Comparison of ENCODE assay signal across 26 mouse cellular contexts in the genomic region with DNA sequence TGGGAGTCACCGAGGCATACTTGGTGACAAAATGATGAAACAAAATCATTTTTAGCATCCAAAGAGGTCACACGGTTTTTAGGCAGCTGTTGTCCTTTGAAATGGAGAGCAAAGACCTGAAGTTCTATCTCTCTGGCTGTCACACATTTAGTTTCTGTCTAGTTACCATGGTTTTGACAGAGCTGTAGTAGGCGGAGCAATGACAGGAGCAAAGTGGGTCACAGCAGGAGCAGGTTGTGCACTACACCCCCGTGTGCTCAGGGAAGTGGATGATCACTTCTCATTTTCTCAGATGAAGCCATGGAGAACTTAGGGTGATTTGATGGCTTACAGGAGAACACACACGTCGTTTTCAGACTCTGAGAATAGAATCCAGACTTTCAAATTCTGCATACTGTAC.
DNase-seq lines count a peak whose midpoint lies in the region; ATAC-seq and TF ChIP-seq lines count a peak whose summit lies in the region.
"Had no signal": no experiment of that assay in that cellular context is flagged by ENCODE, and none has a peak within 500 bp of the region (broad histone marks: within the 10 kb centered on the region; RNA-seq: fewer than 3 reads in every experiment).

No protein-coding gene starts in this region.

- DNase-seq in cerebellum, postnatal 25 days, result peak; percentile 15 to 33
- DNase-seq in cerebellum, adult 9-10 months, result no peak
- DNase-seq in left cerebral cortex, adult 11 months (ENCODE audit: low spot score), result peak; percentile 6
- DNase-seq in left cerebral cortex, adult 8-10 months (ENCODE audit: low spot score in 2 of 2), result no peak
- peak; percentile 74 for DNase-seq in brain, adult 2 months (ENCODE audit: low read depth, low spot score)
- peak; percentile 28 for DNase-seq in telencephalon, adult 2 months (ENCODE audit: low read depth, low spot score)
- DNase-seq: adrenal gland, postnatal 25 days; cerebellum, postnatal 36 days; gastrocnemius, adult 2 months; gastrocnemius, postnatal 36 days; heart, adult 18-20 months; heart, postnatal 36 days; kidney, adult 2 months; kidney, postnatal 4 days; liver, postnatal 0 days; lung, postnatal 4 days; right cerebral cortex, postnatal 4 days; thymus, postnatal 4 days had no signal

- H3K9me3 ChIP-seq in intestine, postnatal 0 days (ENCODE audit: control insufficient read depth), result no peaks in the 10 kb centered on the region
- H3K9me3 ChIP-seq: forebrain, embryonic 13.5 days; hindbrain, embryonic 13.5 days; liver, embryonic 12.5 days; midbrain, embryonic 12.5 days had no signal

- no peak overlapping the region for H3K4me3 ChIP-seq in intestine, postnatal 0 days (ENCODE audit: low read depth, low read length)
- H3K4me3 ChIP-seq: forebrain, embryonic 13.5 days; gastrocnemius, adult 2 months; hindbrain, embryonic 13.5 days; liver, embryonic 12.5 days; megakaryocyte, embryonic 14.5 days; midbrain, embryonic 12.5 days had no signal

- no peak overlapping the region for H3K27ac ChIP-seq in intestine, postnatal 0 days (ENCODE audit: low read depth, low read length)
- H3K27ac ChIP-seq: forebrain, embryonic 13.5 days; gastrocnemius, adult 2 months; hindbrain, embryonic 13.5 days; liver, embryonic 12.5 days; midbrain, embryonic 12.5 days had no signal

- H3K9ac ChIP-seq in intestine, postnatal 0 days (ENCODE audit: low read depth, low read length), result no peak overlapping the region
- H3K9ac ChIP-seq: forebrain, embryonic 13.5 days; hindbrain, embryonic 13.5 days; liver, embryonic 12.5 days; liver, postnatal 0 days; midbrain, embryonic 12.5 days had no signal

- H3K4me1 ChIP-seq in intestine, postnatal 0 days (replicated peaks; ENCODE audit: control insufficient read depth, insufficient read depth, low read length), result no peaks in the 10 kb centered on the region
- H3K4me1 ChIP-seq: forebrain, embryonic 13.5 days; hindbrain, embryonic 13.5 days; liver, embryonic 12.5 days; megakaryocyte, embryonic 14.5 days; midbrain, embryonic 12.5 days had no signal

- H3K36me3 ChIP-seq in intestine, postnatal 0 days (ENCODE audit: control insufficient read depth, insufficient read depth), result no peaks in the 10 kb centered on the region
- H3K36me3 ChIP-seq: hindbrain, embryonic 13.5 days; liver, embryonic 12.5 days; midbrain, embryonic 12.5 days had no signal

- TF ChIP-seq CTCF in intestine, postnatal 0 days (IDR thresholded peaks at IDR 0.05; ENCODE audit: low read depth), result no peak

- no peaks in the 10 kb centered on the region for H3K27me3 ChIP-seq in intestine, postnatal 0 days (replicated peaks; ENCODE audit: control insufficient read depth, insufficient read depth, low read length)
- H3K27me3 ChIP-seq: forebrain, embryonic 13.5 days; hindbrain, embryonic 13.5 days; liver, embryonic 12.5 days; megakaryocyte, embryonic 14.5 days; midbrain, embryonic 12.5 days had no signal

- no peak overlapping the region for H3K4me2 ChIP-seq in intestine, postnatal 0 days (replicated peaks; ENCODE audit: low read depth)
- H3K4me2 ChIP-seq: forebrain, embryonic 13.5 days; heart, embryonic 11.5 days; hindbrain, embryonic 13.5 days; liver, embryonic 12.5 days; midbrain, embryonic 12.5 days had no signal

- WGBS in intestine, postnatal 0 days, result 76% methylated on average over 6 of the region's 6 CpGs

- no peak for ATAC-seq in intestine, postnatal 0 days
- ATAC-seq: CD4-positive, CD25-positive, alpha-beta regulatory T cell, adult 4 months; forebrain, embryonic 13.5 days; liver, embryonic 12.5 days; liver, postnatal 0 days had no signal

Comparison
In these comparisons a context has a peak if more than half of its experiments do, and no peak if none do; other contexts are left out.
1. DNase-seq: peak in cerebellum, postnatal 25 days (2 of 2), left cerebral cortex, adult 11 months (single experiment), brain, adult 2 months (single experiment) and telencephalon, adult 2 months (single experiment); none in cerebellum, adult 9-10 months (single experiment) and left cerebral cortex, adult 8-10 months (0 of 2).